Mouse (Mus musculus): ENCODE measurements around the gene Lrch3.
"Not testable (repeated sequence)": the region's sequence is repeated elsewhere in the genome, so short reads cannot be mapped to it uniquely, and the experiment has no call there.

Gene Lrch3

DNA sequence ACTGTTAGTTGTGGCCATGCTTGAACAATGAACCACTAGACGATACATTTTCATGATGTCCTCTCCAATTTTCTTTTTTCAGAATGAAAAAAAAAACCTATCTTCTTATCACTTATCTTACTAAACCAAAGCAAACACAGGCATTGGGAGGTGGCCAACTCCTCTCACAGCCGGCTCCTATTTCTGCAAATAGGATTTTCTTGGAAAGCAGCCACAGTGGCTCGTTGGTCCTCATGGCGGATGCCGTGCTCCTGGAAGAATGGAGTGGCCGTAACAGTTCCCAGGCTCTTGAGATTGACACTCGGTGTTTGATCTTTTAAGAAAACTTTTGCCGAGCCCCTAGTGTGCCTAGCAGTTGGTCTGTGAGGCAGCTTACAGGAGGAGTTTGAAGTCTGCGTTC lies 91.3 kb downstream of the Lrch3 start:
- no peak for DNase-seq (ENCODE audit: low read depth)

DNA sequence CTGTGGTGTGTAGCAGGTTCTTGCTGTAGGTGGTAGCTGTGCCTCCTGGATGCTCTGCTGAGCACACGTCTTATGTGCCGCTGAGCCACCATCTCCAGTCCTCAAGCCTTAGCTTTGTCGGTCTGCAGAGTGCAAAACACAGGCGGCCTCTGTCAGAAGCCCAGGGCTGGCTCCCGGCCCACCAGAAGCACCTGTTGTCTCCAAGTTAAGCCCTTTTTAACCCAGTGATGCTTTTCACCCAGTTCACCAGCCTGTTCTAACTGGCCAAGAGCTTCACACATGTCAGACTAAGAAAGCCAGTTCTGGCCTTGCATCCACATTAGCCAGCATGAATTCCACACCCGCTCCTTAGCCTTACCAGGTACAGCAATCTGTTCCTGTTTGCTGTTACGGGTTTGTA lies 93.0 kb downstream of the Lrch3 start:
- no peak for DNase-seq (ENCODE audit: low read depth)

DNA sequence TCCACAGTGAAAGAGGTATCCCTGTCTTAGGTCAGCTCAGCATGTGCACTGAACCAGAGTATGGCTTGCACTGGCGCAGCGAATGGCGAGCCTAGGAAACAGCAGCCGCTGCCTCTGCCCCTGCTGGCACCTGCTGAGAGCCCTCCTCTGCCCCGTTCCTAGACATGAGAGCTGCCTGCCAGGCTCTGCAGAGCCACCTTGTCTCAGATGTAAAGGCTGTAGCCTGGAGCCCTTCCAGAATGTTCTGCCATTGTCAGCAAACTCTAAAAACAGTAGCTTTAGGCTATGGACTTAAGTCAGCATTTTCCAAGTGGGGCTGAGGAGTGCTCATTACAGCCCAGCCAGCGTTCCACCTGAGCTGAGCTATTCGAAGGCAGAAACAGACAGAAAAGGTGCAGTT lies 93.5 kb downstream of the Lrch3 start:
- no peak for DNase-seq (ENCODE audit: low read depth)

DNA sequence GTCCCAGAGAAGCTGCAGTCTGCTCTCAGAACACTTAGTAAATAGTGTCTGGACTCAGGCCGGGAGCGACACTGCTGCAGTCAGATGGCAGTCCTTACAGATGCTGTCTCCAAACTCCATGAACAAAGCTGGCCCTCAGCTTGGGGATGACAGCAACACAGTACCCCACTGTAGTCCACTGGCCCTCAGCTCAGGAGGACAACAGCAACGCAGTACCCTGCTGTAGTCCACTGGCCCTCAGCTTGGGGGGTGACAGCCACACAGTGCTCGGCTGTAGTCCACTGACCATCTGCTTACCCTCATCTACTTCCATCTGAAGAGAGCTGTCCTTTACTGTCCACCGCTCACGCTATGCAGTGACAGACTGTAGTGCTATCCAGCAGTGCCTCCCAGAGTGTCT lies 96.3 kb downstream of the Lrch3 start:
- DNase-seq (ENCODE audit: low read depth) = no peak

DNA sequence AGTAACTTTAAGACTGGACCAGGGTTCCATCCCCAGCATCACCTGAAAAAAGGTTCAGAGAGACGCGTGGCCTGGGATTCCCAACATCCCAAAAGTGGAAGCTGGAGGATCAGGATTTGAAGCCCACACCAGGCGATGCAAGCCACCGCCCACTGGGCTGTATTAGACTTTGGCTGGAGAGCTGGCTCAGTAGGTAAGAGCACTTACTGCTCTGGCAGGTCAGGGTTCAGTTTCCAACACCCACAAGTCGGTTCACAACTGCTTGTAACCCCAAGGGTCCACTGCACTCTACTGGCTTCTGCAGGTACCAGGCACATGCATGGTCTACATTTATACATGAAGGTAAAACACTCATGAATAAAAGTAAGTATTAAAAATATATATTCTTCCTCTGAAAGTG lies 99.9 kb downstream of the Lrch3 start:
- no peak for DNase-seq (ENCODE audit: low read depth)

DNA sequence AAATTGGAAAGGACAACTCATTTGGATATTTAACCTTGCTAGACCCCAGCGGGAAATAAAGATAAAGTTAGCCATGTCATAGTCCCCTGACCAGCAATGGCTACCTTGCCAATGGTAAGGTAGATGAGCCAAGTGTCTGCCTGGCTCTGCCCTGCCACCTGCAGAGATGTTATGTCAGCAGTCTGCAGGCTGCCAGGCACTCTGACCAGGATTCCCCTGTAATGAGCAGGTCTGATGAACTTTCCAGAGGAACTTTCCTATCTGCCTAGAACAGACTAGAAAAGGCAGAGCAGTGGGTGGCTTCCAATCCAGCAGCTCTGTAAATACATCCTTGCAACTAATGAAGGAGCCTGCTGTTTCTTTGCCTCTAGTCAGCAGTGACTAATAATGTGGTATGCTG lies 101.0 kb downstream of the Lrch3 start:
- DNase-seq (ENCODE audit: low read depth) = no peak

DNA sequence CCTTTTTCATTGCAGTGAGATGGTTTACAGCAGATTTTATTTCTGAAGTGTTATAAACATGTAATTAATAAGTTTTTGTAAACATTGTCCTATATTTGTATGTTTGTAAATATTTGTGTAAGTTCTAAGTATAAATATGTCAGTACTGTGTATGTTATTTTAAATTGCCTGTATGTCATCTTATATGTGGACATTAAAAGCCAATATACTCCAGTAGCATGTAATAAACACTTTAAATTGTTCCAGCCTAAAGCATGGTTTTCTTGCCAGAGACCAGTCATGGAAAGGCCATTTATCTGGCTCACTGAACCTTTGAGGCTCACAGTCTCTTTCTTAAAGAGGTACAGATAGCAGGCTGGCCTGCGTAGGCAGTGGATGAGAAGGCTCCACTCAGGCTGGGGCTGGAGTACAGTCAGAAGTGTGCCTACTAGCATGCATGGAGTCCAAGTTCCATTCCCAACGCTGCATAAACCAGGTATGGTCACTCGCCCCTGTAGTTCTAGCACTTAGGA lies 101.6 kb downstream of the Lrch3 start:
- DNase-seq (ENCODE audit: low read depth) = no peak

DNA sequence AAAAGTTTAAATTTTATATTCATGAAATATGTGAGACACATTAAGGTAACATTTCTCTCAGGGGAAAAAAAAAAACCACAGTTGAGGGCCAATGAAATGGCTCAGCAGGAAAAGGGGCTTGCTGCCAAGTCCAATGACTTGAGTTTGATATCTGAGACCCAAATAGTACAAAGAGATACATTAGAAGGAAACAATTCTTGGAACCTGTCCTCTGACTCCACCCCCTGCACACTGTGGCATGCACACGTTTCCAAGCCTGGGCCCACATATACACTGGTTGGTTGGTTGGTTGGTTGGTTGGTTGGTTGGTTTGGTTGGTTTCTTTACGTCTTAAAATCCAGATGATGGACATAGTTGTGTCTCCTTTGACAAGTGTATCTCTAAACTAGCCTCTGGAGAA lies 102.1 kb downstream of the Lrch3 start:
- DNase-seq (ENCODE audit: low read depth) = no peak

DNA sequence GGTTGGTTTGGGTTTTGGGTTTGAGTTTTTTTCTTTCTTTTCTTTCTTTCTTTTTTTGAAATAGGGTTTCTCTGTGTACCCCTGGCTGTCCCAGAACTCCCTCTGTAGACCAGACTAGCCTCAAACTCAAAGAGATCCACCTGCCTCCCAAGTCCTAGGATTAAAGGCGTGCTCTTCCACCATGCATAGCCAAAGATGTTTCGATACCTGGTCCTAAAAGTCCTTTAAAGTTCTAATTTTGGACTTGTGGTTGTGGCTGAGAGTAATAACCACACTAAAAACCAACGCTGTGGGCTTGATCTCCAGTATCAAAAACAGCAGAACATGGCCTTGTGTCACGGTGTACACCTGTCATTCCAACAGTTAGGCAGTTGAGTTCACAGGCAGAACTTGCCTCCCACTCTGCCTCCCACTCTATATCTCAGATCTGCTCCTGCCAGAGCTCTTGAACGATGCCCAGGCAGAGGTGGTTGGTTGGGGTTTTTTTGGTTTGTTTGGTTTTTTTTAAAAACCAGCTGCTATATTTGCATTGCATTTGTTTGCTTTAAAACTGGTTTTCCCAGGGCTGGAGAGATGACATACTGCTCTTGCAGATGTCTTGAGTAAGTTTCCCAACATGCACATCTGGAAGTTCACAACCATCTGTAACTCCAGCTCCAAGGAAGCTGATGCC lies 103.9 kb downstream of the Lrch3 start:
- no peak for DNase-seq (ENCODE audit: low read depth)

DNA sequence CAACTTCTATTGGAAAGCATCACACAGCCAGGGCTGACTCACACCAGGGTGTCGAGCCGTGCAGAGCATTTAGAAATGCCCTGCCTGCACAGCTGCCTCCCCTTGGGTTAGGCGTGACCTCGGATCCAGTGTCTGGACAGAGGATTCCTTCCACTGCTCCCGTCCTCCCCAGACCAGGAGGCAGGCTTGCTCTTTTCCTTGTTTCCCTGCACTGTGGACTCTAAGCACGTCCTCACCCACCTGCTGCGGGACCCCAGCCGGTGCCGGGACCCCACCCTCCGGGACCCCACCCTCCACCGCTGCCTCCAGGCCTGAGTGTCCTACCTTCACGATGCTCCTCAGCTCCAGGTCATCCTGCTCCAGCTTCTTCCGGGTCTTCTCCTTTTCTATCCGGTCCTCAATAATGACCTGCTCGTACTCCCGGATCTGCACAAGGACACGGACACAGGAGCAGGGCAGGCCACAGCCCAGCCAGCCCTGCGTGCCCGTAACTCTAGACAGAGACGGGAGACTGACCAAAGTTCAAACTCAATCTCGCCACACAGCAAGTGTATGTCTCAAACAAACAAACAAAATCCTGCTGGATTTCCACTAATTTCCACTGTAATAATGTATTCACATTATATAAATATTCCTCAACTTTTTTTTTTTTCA lies 105.3 kb downstream of the Lrch3 start:
- DNase-seq (ENCODE audit: low read depth) = no peak

DNA sequence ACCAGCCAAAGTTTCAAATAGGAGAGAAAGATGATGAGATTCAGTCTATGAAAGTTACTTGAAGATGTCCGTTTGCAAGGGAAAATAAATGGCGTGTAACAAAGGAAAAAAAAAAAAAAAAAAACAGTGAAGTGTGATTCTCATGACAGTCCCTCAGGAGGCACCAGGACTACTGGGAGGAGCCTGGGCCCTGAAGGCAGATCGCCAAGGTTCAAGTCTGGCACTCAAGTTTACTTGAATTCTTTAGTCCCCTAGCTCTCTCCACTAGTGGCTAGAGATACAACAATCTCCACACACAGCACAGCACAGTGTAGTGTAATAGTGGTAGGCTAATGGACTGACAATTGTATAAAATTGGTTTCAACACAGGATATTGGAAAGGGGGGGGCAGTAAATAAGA lies 107.5 kb downstream of the Lrch3 start:
- DNase-seq (ENCODE audit: low read depth) = no peak

DNA sequence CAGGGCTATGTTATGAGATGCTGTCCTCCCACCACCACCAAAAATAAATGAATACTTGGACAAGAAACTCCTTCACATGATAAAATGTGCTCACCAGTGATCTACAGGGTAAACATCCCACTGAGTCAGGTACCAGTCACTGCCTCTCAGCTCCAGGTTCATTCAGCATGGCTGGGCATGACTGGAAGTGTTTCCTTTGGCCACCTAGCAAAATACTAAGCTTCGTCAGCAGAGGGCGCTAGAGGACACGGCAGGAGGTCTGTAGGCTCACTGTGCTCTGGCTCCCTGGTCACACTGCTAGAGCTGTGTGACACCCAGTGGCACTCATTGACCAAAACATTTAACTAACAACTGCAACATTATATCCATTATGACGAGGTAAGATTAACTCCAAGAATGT lies 109.8 kb downstream of the Lrch3 start:
- peak; percentile 85 for DNase-seq (ENCODE audit: low read depth)

DNA sequence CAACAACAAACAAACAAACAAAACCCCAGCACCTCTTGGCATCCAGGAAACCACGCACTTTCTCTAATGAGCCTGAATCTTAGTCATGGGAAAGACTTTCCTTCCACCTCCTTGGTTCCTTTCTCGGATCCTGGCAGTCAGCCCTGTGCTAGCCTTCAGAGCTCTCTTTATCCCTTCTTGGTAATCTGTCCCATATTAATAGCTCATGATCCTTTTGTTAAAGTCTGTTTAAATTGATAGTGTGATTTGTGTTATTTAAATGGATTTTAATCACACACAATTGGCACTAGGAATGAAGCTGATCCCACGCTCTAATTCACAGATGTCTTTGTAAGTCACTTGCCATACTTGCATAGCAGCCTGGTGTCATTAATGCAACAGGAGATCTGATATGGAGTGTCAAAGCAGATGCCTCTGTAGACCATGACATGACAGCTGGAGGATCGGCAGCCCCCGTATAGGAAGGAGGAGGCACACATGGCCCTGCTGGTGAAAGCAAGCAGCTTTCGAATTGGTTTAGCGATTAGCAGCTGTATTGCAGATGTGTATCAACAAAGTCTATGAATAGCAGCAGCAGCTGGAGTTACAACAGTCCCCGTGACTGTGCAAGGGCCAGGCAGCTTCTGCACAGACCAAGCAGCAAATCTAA lies 110.7 kb downstream of the Lrch3 start:
- no peak for DNase-seq (ENCODE audit: low read depth)

DNA sequence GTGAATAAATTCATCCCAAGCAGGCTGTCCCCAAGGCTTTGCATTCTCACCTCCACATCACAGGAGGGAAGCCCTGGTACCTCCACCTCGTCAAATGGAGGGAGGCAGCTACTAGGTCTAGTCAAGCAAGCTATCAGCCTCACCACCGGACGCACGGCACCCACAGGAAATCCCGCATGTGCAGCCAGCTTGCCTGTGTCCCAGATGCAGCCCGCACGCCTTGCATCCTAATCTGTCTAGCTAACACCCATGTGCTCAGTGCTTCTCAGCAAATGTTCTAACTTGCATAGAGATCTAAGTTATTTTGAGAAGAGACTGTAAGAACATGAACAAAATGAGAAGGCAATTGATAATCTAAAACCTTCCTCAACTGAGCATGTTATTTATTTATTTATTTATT lies 112.5 kb downstream of the Lrch3 start:
- no peak for DNase-seq (ENCODE audit: low read depth)

DNA sequence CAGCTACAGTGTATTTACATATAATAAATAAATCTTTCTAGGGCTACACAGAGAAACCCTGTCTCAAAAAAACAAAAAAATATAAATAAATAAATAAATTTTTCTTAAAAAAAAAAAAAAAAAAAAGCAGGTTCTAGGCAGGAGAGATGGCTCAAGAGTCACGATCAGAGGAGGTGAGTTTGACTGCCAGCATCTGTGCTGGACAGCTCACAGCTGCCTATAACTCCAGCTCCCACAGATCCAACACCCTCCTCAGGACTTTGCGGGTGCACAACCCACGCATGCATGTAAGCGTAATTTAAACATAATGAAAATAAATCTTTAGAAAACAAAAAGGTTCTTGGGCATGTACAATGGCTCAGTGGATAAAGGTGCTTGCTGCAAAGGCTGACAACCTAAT lies 122.1 kb downstream of the Lrch3 start:
- no peak for DNase-seq (ENCODE audit: low read depth)

DNA sequence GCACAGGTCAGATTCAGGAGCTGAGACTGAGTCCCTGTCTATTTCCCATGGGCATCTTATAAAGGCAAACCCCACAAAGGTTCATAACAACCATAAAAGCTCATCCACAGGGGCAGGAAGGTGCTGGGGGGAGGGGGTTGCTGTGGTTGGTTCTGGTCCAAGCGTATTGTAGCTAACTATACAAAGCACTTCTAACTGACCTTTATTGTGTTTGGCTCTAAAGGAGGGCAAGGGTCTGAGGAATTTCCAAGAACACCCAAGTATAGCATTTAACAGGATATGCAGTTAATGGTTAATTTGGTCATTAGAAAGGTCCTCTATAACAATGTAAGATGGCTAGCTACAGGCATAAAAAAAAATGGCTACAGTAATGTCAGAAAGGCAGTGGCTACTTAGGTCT lies 128.8 kb downstream of the Lrch3 start:
- DNase-seq (ENCODE audit: low read depth) = no peak

DNA sequence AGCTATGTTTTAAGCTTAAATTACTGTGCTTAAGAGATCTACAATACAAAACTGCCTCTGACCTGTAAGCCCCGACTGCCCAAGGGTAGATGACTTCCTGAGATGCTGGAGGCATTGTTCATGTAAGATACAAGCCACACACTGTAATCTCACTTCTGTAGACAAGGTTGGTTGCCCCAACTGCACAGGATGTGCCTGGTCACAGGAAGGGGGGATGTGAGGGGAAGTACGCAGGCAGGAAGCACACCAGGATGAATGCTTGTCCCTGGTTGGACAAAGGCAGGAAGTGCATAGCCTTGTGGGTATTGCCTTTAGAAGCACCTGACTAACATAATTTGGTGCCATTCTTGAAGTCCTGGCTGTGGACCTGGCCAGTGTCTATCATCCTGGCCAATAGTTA lies 129.4 kb downstream of the Lrch3 start:
- DNase-seq (ENCODE audit: low read depth) = no peak

DNA sequence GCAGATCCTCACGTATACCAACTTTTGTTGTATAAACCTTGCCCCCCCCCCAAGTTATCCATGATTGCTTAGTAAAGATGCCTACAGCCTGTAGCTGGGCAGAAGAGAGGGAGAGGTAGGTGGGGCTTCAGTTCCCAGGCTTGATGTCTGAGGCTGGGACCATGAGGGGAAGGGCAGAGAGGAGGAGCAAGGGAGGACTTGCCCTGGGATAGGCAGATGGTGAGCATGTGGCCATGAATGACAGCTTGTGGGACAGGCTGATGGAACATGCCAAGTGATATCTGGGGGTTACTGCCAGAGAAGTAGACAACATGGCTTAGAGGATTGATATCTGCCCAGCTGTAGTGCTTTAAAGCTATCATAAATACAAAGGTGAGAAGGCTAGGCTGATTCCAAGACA lies 134.1 kb downstream of the Lrch3 start:
- no peak for DNase-seq (ENCODE audit: low read depth)

DNA sequence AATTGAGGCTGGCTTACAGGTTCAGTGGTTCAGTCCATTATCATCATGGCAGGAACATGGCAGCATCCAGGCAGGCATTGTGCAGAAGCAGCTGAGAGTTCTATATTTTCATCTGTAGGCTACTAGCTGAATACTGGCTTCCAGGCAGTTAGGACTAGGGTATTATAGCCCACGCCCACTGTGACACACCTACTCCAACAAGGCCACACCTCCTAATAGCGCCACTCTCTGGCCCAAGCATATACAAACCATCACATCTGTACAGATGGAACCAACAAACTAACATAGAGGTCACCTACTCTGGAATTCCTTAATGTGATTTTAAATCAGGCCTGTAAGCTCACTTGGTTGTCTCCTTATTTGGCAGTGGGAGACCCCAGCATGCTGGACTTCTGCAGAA lies 134.8 kb downstream of the Lrch3 start:
- DNase-seq (ENCODE audit: low read depth) = no peak

DNA sequence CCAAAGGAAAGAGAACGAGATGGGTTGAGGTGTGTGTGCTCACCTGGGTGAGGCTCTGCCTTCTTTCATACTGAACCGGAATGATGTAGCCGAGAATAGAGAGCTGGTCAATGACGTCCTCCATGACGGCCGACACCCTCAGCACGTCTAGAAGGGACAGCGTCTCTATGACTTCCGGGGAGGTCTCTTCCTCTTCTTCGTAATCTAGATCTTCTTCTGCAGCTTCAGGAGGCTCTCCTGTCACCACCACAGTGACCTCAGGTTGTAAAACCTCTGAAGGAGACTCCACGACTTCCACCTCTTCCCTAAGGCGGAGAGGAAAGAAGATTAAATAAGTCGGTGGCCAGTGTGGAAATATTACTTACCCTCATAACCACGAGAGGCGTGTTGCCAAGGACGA lies 135.9 kb downstream of the Lrch3 start:
- DNase-seq (ENCODE audit: low read depth) = no peak

DNA sequence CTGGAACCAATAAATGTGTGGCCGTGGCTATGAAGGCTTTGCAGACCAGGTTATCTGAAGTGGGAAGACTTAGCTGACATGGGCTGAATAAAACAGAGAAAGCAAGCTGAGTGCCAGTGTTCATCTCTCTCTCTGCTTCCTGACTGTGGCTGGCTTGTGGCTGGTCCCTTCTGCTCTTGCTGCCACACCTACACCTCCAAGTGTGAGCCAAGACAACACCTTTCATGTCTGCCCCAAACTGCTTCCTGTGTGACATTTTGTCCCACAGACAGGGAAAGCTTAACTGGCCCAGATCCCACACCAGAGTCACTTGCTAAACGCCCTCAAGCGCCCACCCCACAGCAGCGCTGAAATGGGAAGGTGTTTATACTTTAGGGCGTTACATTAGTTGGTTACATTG lies 139.2 kb downstream of the Lrch3 start:
- no peak for DNase-seq (ENCODE audit: low read depth)

DNA sequence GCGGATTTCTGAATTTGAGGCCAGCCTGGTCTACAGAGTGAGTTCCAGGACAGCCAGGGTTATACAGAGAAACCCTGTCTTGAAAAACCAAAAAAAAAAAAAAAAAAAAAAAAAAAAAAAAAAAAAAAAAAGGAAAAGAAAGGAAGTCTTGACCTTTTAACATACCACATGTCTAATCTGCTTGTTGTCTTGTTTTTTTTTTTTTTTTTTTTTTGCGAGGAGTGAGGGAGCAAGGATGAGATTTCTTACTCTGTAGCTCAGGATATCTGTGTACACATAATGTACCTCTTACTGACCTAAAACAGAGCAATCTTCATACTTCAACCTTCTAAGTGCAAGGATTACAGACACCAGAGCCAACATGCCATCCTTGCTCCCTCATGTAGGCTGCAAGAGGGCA lies 141.0 kb downstream of the Lrch3 start:
- not testable (repeated sequence) for DNase-seq (ENCODE audit: low read depth)

DNA sequence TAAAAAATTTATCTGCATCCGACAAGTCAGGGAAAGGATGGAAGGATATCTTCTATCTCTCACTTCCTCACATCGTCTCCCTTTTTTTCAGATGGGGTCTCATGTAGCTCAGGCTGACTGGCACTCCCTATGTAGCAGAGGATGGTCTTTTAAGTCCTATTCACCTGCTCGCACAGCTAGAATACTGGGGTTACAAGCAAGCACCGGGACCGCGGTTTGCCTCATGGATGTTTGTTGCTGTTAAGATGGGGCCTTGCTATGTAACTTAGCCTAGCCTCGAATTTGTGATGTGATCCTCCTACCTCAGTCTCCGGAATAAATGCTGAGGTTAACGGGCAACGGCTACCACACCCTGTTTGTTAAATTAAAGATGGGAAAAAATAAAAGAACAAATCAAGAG lies 141.8 kb downstream of the Lrch3 start:
- DNase-seq (ENCODE audit: low read depth) = no peak
